Mouse (Mus musculus): ENCODE measurements around the gene Asap2. TPM values are rescaled to one million over a fixed set of nuclear protein-coding genes. Genes with fewer than 3 reads are reported as not detected.

The Asap2 gene
- polyA plus RNA-seq, 1 experiment from 2014 or later = 17.8 TPM

GRCm38 (mm10) chr12:21126516-21126915 is 136.3 kb downstream of the Asap2 start:
- Histone ChIP-seq H3K4me2 (ENCODE audit: low read depth) (no peak overlapping the region), H3K9ac (ENCODE audit: low read length) (no peak overlapping the region), H3K27ac (ENCODE audit: low read depth, low read length) (no peak overlapping the region), H3K4me3 (ENCODE audit: low read depth, low read length) (no peak overlapping the region), H3K9me3 (ENCODE audit: control insufficient read depth, low read length) (no peaks in the 10 kb centered on the region), H3K4me1 (ENCODE audit: control insufficient read depth, insufficient read depth, low read length) (peaks cover 8% of the 10 kb centered on the region), H3K36me3 (ENCODE audit: control insufficient read depth, insufficient read depth, low read length) (no peaks in the 10 kb centered on the region), H3K27me3 (ENCODE audit: control insufficient read depth, insufficient read depth, low read length) (no peaks in the 10 kb centered on the region)
- no peak for ATAC-seq (ENCODE audit: insufficient read depth, low FRiP score, low TSS enrichment)
- WGBS = 87% methylated on average over 4 of the region's 4 CpGs
- no peak for DNase-seq (ENCODE audit: low spot score)

DNA sequence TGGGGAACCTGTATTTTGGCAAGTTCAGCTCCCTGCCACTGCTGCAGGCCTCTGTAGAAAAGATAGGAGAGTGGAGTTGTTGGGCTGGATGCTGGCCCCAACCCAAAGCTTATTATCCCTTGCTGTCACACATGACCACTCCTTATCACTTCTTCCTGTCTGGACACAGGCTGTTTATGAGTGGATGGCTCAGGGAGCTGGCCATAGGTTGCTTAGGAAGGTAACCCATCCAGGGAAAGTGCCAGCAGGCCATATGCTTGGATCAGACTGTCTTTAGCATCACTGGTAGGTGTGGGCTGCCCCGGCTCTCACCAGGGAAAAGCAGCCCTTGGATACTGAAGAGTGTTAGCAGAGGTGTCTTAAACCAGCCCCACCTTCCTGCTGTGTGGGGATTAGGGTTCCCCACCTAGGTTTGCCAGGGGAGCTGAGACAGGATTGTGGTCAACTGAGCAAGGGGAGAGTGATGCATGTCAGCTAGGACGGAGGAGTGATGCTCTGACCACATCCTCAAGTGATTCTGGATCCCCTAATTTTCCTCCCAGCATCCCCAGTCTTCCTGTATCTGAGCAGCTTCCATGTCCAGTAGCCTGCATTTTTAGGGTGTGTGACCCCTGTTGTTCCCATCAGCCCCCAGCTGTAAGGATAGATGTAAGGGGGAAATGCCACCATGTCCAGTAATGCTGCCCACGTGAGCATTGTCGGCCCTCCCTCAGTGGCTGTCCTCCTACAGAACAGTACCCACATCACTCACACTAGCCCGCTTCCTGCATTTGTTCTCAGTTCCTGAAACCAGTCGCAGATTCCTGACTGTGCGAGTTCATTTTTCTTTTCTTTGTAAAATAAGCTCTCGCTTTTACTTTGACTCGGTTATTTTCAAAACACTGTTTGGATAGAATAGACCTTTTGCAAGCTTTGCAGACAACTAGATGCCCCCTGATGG is 138.9 kb downstream of the Asap2 start:
- H3K36me3 ChIP-seq (ENCODE audit: control insufficient read depth, insufficient read depth, low read length) = no peaks in the 10 kb centered on the region; the same call in 1 of the 2 replicates
- no peak overlapping the region for H3K4me3 ChIP-seq (ENCODE audit: low read depth, low read length)
- WGBS = 88% methylated on average over 9 of the region's 9 CpGs
- H3K4me2 ChIP-seq (ENCODE audit: low read depth) = no peak overlapping the region
- no peaks in the 10 kb centered on the region for H3K27me3 ChIP-seq (ENCODE audit: control insufficient read depth, insufficient read depth, low read length)
- DNase-seq (ENCODE audit: low spot score) (no peak), ATAC-seq (ENCODE audit: insufficient read depth, low FRiP score, low TSS enrichment) (no peak)
- no peak overlapping the region for H3K9ac ChIP-seq (ENCODE audit: low read length)
- H3K9me3 ChIP-seq (ENCODE audit: control insufficient read depth, low read length) = no peaks in the 10 kb centered on the region
- H3K27ac ChIP-seq (ENCODE audit: low read depth, low read length) = no peak overlapping the region
- peaks cover 24% of the 10 kb centered on the region for H3K4me1 ChIP-seq (ENCODE audit: control insufficient read depth, insufficient read depth, low read length)

DNA sequence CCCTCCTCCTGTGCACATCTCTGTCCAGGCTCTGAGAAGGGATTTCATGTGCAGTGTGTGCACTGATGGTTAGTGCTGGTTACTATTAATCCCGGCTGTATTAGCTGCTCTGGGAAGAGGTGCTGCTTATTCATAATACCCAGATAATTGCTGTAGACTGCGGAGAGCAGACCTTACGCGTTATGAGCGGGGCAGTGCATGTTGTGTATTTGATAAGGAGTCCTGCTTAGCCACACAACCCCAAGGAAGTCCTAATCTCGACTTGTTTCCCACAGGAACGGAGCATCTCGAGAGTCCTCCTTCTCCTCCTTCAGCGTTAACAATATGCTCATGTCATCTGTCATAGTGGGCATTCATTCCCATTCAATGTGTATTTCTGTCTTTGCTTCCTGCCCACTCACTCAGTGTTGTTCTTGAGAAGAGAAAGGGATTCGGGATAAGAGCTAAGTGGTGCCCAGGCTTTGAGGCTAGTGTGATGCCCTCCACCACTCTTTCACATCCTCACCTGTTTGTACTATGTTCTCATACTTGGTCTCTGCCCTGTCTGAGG is 140.1 kb downstream of the Asap2 start:
- Histone ChIP-seq H3K27me3 (ENCODE audit: control insufficient read depth, insufficient read depth, low read length) (no peaks in the 10 kb centered on the region), H3K9ac (ENCODE audit: low read length) (no peak overlapping the region), H3K9me3 (ENCODE audit: control insufficient read depth, low read length) (no peaks in the 10 kb centered on the region), H3K4me3 (ENCODE audit: low read depth, low read length) (no peak overlapping the region), H3K27ac (ENCODE audit: low read depth, low read length) (no peak overlapping the region), H3K4me2 (ENCODE audit: low read depth) (no peak overlapping the region), H3K36me3 (ENCODE audit: control insufficient read depth, insufficient read depth, low read length) (no peaks in the 10 kb centered on the region; the same call in none of the 2 replicates), H3K4me1 (ENCODE audit: control insufficient read depth, insufficient read depth, low read length) (peaks cover 26% of the 10 kb centered on the region)
- ATAC-seq (ENCODE audit: insufficient read depth, low FRiP score, low TSS enrichment) = no peak
- no peak for DNase-seq (ENCODE audit: low spot score)
- 89% methylated on average over 10 of the region's 10 CpGs for WGBS

DNA sequence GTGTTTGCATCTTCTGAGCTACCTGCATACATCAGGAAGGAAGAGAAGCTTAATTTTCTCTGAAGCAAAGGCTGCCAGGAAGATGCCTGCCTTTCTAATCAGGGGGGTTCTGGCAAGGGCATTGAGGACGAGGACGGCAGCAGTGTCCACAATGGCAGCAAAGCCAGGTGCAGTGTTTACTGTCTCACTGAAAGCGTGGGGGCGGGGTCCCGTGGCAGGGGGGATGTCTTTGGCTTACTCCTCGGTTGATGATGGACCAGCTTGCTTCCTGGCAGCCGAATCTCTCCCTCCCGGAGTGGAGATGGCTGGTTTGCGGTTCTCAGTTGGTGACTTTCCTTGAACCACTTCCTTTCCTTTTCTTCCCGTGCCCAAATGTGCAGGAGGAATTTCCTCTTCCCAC is 142.3 kb downstream of the Asap2 start:
- no peak for DNase-seq (ENCODE audit: low spot score)
- ATAC-seq (ENCODE audit: insufficient read depth, low FRiP score, low TSS enrichment) = no peak
- H3K27ac ChIP-seq (ENCODE audit: low read depth, low read length) = no peak overlapping the region
- H3K27me3 ChIP-seq (ENCODE audit: control insufficient read depth, insufficient read depth, low read length) = no peaks in the 10 kb centered on the region
- H3K4me2 ChIP-seq (ENCODE audit: low read depth) = no peak overlapping the region
- WGBS = 45% methylated on average over 9 of the region's 10 CpGs
- H3K4me3 ChIP-seq (ENCODE audit: low read depth, low read length) = no peak overlapping the region
- peaks cover 30% of the 10 kb centered on the region; the same call in 1 of the 2 replicates for H3K4me1 ChIP-seq (ENCODE audit: control insufficient read depth, insufficient read depth, low read length)
- no peak overlapping the region for H3K9ac ChIP-seq (ENCODE audit: low read length)
- H3K36me3 ChIP-seq (ENCODE audit: control insufficient read depth, insufficient read depth, low read length) = no peaks in the 10 kb centered on the region; the same call in none of the 2 replicates
- no peaks in the 10 kb centered on the region for H3K9me3 ChIP-seq (ENCODE audit: control insufficient read depth, low read length)

DNA sequence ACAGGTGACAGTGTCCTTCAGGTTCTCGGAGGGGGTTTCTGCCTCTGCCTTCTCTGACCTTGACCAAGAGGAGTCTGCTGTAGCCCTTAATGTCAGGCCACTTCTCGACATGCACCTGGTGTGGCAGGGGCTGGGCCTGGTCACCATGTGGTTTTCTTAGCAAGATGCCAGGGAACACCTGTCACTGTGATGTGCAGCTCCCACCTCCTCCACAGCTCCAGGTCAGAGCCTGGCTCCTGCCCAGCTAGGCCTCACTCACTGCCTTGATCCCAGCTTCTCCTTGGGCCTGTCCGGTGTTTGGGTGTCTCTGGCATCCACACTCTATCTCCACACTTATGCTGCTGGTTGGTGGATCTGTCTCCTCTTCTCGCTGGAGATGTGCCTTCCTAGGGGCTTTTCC is 142.8 kb downstream of the Asap2 start:
- H3K4me3 ChIP-seq (ENCODE audit: low read depth, low read length) = no peak overlapping the region
- DNase-seq (ENCODE audit: low spot score) = no peak
- peaks cover 30% of the 10 kb centered on the region; the same call in 1 of the 2 replicates for H3K4me1 ChIP-seq (ENCODE audit: control insufficient read depth, insufficient read depth, low read length)
- no peaks in the 10 kb centered on the region; the same call in none of the 2 replicates for H3K36me3 ChIP-seq (ENCODE audit: control insufficient read depth, insufficient read depth, low read length)
- no peak overlapping the region for H3K27ac ChIP-seq (ENCODE audit: low read depth, low read length)
- ATAC-seq (ENCODE audit: insufficient read depth, low FRiP score, low TSS enrichment) = no peak
- WGBS = 75% methylated on average over 4 of the region's 4 CpGs
- H3K27me3 ChIP-seq (ENCODE audit: control insufficient read depth, insufficient read depth, low read length) = no peaks in the 10 kb centered on the region
- H3K4me2 ChIP-seq (ENCODE audit: low read depth) = no peak overlapping the region
- H3K9ac ChIP-seq (ENCODE audit: low read length) = no peak overlapping the region
- no peaks in the 10 kb centered on the region for H3K9me3 ChIP-seq (ENCODE audit: control insufficient read depth, low read length)

- no peaks in the 10 kb centered on the region for H3K9me3 ChIP-seq (ENCODE audit: control insufficient read depth, low read length)
- peaks cover 27% of the 10 kb centered on the region; the same call in 1 of the 2 replicates for H3K4me1 ChIP-seq (ENCODE audit: control insufficient read depth, insufficient read depth, low read length)
- no peaks in the 10 kb centered on the region for H3K27me3 ChIP-seq (ENCODE audit: control insufficient read depth, insufficient read depth, low read length)
- no peak overlapping the region for H3K27ac ChIP-seq (ENCODE audit: low read depth, low read length)
- ATAC-seq (ENCODE audit: insufficient read depth, low FRiP score, low TSS enrichment) (no peak), DNase-seq (ENCODE audit: low spot score) (no peak)
- H3K9ac ChIP-seq (ENCODE audit: low read length) = no peak overlapping the region
- H3K36me3 ChIP-seq (ENCODE audit: control insufficient read depth, insufficient read depth, low read length) = no peaks in the 10 kb centered on the region; the same call in none of the 2 replicates
- H3K4me2 ChIP-seq (ENCODE audit: low read depth) = no peak overlapping the region
- 54% methylated on average over 17 of the region's 17 CpGs for WGBS
- no peak overlapping the region for H3K4me3 ChIP-seq (ENCODE audit: low read depth, low read length)
Observed at GRCm38 (mm10) chr12:21133972-21134859, 144.0 kb downstream of the Asap2 start.

DNA sequence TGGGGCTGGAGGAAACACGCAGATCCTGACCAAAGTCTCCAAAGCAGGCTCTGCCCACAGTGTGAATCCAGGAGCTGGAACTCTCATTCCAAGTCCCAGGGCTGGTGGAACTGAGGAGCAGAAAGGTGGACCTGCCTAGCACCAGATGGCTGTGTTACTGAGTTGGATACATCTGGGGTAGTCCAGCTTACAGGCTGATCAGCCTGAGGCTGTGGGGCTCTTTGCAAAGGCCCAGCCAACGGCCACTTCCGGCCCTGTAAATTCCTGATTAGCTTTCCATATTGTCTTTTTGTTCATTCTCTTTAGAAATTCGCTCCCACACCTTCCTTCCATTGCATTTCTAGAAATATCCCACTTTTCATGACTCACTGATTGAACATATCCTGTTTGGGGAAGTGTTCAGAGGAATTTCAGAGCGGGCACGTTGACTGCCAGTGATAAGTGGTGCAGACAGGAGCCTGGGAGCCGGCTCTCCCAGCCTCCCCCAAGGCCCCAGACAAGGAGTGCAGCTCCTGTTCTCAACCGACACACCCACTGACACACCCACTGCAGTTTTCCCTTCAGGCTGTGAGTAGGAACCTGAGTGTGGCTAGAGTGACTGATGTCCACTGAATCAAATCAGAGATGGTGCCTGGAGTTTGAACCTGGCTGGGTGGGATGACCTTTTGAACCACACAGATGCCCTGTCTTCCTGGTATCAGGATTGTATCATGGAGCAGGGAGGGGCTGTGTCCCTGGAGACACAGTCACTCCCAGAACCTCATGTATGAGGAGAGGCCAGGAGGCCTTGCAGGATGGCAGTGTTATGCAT is 145.6 kb downstream of the Asap2 start:
- 67% methylated on average over 8 of the region's 8 CpGs for WGBS
- Histone ChIP-seq H3K4me2 (ENCODE audit: low read depth) (no peak overlapping the region), H3K9ac (ENCODE audit: low read length) (no peak overlapping the region), H3K27ac (ENCODE audit: low read depth, low read length) (no peak overlapping the region), H3K36me3 (ENCODE audit: control insufficient read depth, insufficient read depth, low read length) (no peaks in the 10 kb centered on the region; the same call in none of the 2 replicates), H3K27me3 (ENCODE audit: control insufficient read depth, insufficient read depth, low read length) (no peaks in the 10 kb centered on the region), H3K4me3 (ENCODE audit: low read depth, low read length) (no peak overlapping the region), H3K4me1 (ENCODE audit: control insufficient read depth, insufficient read depth, low read length) (peaks cover 27% of the 10 kb centered on the region; the same call in 1 of the 2 replicates), H3K9me3 (ENCODE audit: control insufficient read depth, low read length) (no peaks in the 10 kb centered on the region)
- ATAC-seq (ENCODE audit: insufficient read depth, low FRiP score, low TSS enrichment) = no peak
- no peak for DNase-seq (ENCODE audit: low spot score)

GRCm38 (mm10) chr12:21136462-21136751 is 146.1 kb downstream of the Asap2 start:
- Histone ChIP-seq H3K4me2 (ENCODE audit: low read depth) (no peak overlapping the region), H3K4me1 (ENCODE audit: control insufficient read depth, insufficient read depth, low read length) (peaks cover 27% of the 10 kb centered on the region; the same call in 1 of the 2 replicates), H3K27me3 (ENCODE audit: control insufficient read depth, insufficient read depth, low read length) (no peaks in the 10 kb centered on the region), H3K9me3 (ENCODE audit: control insufficient read depth, low read length) (no peaks in the 10 kb centered on the region), H3K27ac (ENCODE audit: low read depth, low read length) (no peak overlapping the region), H3K36me3 (ENCODE audit: control insufficient read depth, insufficient read depth, low read length) (no peaks in the 10 kb centered on the region; the same call in none of the 2 replicates), H3K4me3 (ENCODE audit: low read depth, low read length) (no peak overlapping the region), H3K9ac (ENCODE audit: low read length) (no peak overlapping the region)
- 85% methylated on average over 2 of the region's 2 CpGs for WGBS
- ATAC-seq (ENCODE audit: insufficient read depth, low FRiP score, low TSS enrichment) (no peak), DNase-seq (ENCODE audit: low spot score) (no peak)
